In the genomic region with DNA sequence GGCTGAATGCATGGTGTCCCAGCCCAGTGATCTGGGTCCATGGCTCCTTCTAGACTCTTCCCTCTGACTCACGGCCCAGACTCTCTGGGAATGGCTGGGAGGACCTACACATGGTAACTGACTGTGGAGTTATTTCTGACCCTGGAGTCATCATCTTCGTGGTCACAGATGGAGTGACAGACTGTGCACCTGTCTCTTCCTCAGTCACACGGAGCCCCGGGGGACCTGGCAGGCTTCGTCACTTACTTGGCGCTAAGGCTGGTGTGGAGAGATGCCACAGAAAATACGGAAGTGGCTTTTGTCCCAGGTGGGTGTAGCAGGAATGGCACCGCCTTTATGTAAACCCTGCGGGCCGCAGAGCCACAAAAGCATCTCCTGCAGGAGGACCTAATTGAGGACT, we compare ENCODE assay signal across 1 mouse cellular context.
TF ChIP-seq lines count a peak whose summit lies in the region.

No protein-coding gene starts in this region.

TF ChIP-seq in CH12.LX, 34 proteins besides CTCF, POLR2A, EP300 and RAD21 (continued from another document):
- no peak for TF ChIP-seq ZKSCAN1 (IDR thresholded peaks at IDR 0.05; ENCODE audit: borderline replicate concordance, low read depth, low read length)
- no peak for TF ChIP-seq TBP (conservative IDR thresholded peaks at IDR 0.05; ENCODE audit: low read depth, low read length)
- TF ChIP-seq BHLHE40 (IDR thresholded peaks at IDR 0.05; ENCODE audit: low read depth, low read length): peak; percentile 53
- TF ChIP-seq TCF12 (IDR thresholded peaks at IDR 0.05; ENCODE audit: low read depth, low read length): peak; percentile 52; the same call in 1 of the 2 replicates
- no peak for TF ChIP-seq UBTF (IDR thresholded peaks at IDR 0.05; ENCODE audit: low read depth, low read length)
- no peak for TF ChIP-seq CHD2 (IDR thresholded peaks at IDR 0.05; ENCODE audit: low read length)
- no peak for TF ChIP-seq E2F4 (IDR thresholded peaks at IDR 0.05; ENCODE audit: insufficient replicate concordance, low read depth, low read length)
- TF ChIP-seq RCOR1 (conservative IDR thresholded peaks at IDR 0.05; ENCODE audit: low read depth, low read length): no peak
- no peak for TF ChIP-seq POLR2AphosphoS2 (IDR thresholded peaks at IDR 0.05; ENCODE audit: low read depth, low read length)
- no peak for TF ChIP-seq JUN (IDR thresholded peaks at IDR 0.05; ENCODE audit: insufficient read depth, low read depth, low read length)
- TF ChIP-seq SIN3A (IDR thresholded peaks at IDR 0.05; ENCODE audit: low read length): no peak
- peak; percentile 74 for TF ChIP-seq MEF2A (IDR thresholded peaks at IDR 0.05; ENCODE audit: borderline replicate concordance, low read depth, low read length)
- no peak for TF ChIP-seq KAT2A (IDR thresholded peaks at IDR 0.05; ENCODE audit: insufficient replicate concordance, low read length)
- TF ChIP-seq USF2 (conservative IDR thresholded peaks at IDR 0.05; ENCODE audit: low read depth, low read length): no peak
- no peak for TF ChIP-seq GABPA (IDR thresholded peaks at IDR 0.05; ENCODE audit: insufficient replicate concordance, low read depth, low read length)
- no peak for TF ChIP-seq ZC3H11A (IDR thresholded peaks at IDR 0.05; ENCODE audit: low read depth, low read length)
- TF ChIP-seq MXI1 (IDR thresholded peaks at IDR 0.05; ENCODE audit: low read depth, low read length): no peak
- no peak for TF ChIP-seq SMC3 (IDR thresholded peaks at IDR 0.05; ENCODE audit: low read depth, low read length)
- no peak for TF ChIP-seq HCFC1 (IDR thresholded peaks at IDR 0.05; ENCODE audit: low read depth, low read length)
- TF ChIP-seq ELF1 (IDR thresholded peaks at IDR 0.05; ENCODE audit: low read depth, low read length): peak; percentile 70
TF ChIP-seq in CH12.LX: peak in this region for 6.
